Mouse (Mus musculus): Measurements from ENCODE around the gene Tex26. TPM values are rescaled to one million over a fixed set of nuclear protein-coding genes. Genes with fewer than 3 reads are reported as not detected.

Gene Tex26
- polyA plus RNA-seq, 1 experiment from 2014 or later, result 1.4 TPM

GRCm38 (mm10) chr5:149434141-149434690 lies 5.2 kb upstream of the Tex26 start:
- H3K27me3 ChIP-seq, result no peaks in the 10 kb centered on the region
- no peaks in the 10 kb centered on the region for H3K36me3 ChIP-seq
- no peak overlapping the region for H3K4me3 ChIP-seq (replicated peaks)
- H3K4me2 ChIP-seq (replicated peaks), result no peak overlapping the region
- H3K4me1 ChIP-seq, result peaks cover 8% of the 10 kb centered on the region
- H3K27ac ChIP-seq (replicated peaks), result no peak overlapping the region
- 20% methylated on average over 9 of the region's 9 CpGs for WGBS
- ATAC-seq (ENCODE audit: insufficient number of reproducible peaks, low FRiP score, low TSS enrichment, low read depth), result peak; percentile 48; the same call in 1 of the 2 replicates
- no peak overlapping the region for H3K9ac ChIP-seq
- H3K9me3 ChIP-seq (replicated peaks), result no peaks in the 10 kb centered on the region

DNA sequence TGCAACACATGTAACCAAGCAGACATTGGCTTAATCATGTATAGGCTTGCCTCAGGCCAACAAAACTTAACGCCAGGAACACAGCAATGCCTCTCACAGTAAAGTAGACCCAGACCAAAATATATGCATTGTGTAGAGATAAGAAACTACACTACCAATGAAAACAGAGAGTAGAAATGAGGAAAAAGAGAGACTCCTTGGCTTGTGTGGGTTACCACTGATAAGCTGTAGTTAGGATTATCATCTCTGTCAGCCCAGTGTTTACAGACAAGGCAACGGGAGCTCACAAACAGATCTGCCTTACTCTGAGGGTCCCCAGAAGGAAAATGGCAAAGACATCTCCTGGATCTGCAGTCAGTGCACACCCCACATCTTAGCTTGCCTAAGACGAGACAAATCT lies 2.9 kb upstream of the Tex26 start:
- Histone ChIP-seq H3K4me2 (replicated peaks) (no peak overlapping the region), H3K27ac (replicated peaks) (no peak overlapping the region), H3K9me3 (replicated peaks) (no peaks in the 10 kb centered on the region), H3K27me3 (0 out of 2 replicates have a peak, but pooled peaks cover 3% of the 10 kb centered on the region), H3K9ac (no peak overlapping the region), H3K36me3 (no peaks in the 10 kb centered on the region), H3K4me3 (replicated peaks) (no peak overlapping the region), H3K4me1 (peaks cover 20% of the 10 kb centered on the region)
- WGBS, result 63% methylated on average over 3 of the region's 3 CpGs
- no peak for ATAC-seq (ENCODE audit: insufficient number of reproducible peaks, low FRiP score, low TSS enrichment, low read depth)

GRCm38 (mm10) chr5:149437150-149437549 lies 2.3 kb upstream of the Tex26 start:
- Histone ChIP-seq H3K4me2 (replicated peaks) (no peak overlapping the region), H3K9ac (no peak overlapping the region), H3K27me3 (0 out of 2 replicates have a peak, but pooled peaks cover 3% of the 10 kb centered on the region), H3K4me1 (peaks cover 20% of the 10 kb centered on the region), H3K36me3 (no peaks in the 10 kb centered on the region), H3K9me3 (replicated peaks) (no peaks in the 10 kb centered on the region), H3K4me3 (replicated peaks) (no peak overlapping the region), H3K27ac (replicated peaks) (no peak overlapping the region)
- 44% methylated on average over 6 of the region's 6 CpGs for WGBS
- no peak for ATAC-seq (ENCODE audit: insufficient number of reproducible peaks, low FRiP score, low TSS enrichment, low read depth)

GRCm38 (mm10) chr5:149440180-149440573 lies 717 bp downstream of the Tex26 start:
- peak overlapping the region; percentile 79 for H3K27ac ChIP-seq (replicated peaks)
- 0 out of 2 replicates have a peak, but pooled peaks cover 3% of the 10 kb centered on the region for H3K27me3 ChIP-seq
- H3K9me3 ChIP-seq (replicated peaks), result no peaks in the 10 kb centered on the region
- peak; percentile 78 for ATAC-seq (ENCODE audit: insufficient number of reproducible peaks, low FRiP score, low TSS enrichment, low read depth)
- peak overlapping the region; percentile 84 for H3K4me2 ChIP-seq (replicated peaks)
- whole genome bisulfite sequencing, result under 1% methylated on average over 18 of the region's 18 CpGs
- peak overlapping the region; percentile 43 for H3K4me3 ChIP-seq (replicated peaks)
- peaks cover 17% of the 10 kb centered on the region for H3K4me1 ChIP-seq
- no peaks in the 10 kb centered on the region for H3K36me3 ChIP-seq
- H3K9ac ChIP-seq, result peak overlapping the region; percentile 33; the same call in 1 of the 2 replicates

DNA sequence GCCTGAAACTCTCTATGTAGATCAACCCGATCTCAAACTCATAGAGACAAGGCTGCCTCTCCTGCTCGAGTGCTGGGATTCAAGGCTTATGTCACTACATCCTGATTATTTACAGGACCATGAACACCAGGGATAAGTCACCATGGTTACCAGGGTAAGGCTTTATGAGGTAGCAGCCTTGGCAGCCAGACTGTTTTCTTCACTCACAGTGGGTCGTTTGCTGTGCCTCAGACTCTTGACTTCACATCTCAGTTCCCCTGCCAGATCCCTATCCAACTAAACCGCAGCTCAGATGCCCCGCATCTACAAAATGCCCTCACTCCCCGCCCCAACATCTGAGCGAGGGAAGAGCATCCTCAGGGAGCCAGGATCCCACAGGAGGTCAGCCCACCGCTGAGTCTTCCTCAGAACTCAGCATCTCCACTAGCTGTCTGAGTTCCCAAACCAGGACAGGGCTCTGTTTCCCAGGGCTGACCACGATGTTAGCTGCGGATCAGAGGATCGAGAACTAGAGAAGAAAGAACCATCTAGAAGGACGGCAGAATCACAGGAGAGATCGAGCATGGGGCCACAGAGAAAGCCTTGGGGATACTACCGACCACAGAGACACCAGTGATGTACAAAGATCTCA lies 2.3 kb downstream of the Tex26 start:
- no peak overlapping the region for H3K27ac ChIP-seq (replicated peaks)
- H3K9ac ChIP-seq, result no peak overlapping the region
- ATAC-seq (ENCODE audit: insufficient number of reproducible peaks, low FRiP score, low TSS enrichment, low read depth), result no peak

GRCm38 (mm10) chr5:149442277-149442660 lies 2.8 kb downstream of the Tex26 start:
- Histone ChIP-seq H3K4me2 (replicated peaks) (no peak overlapping the region), H3K36me3 (no peaks in the 10 kb centered on the region), H3K27me3 (0 out of 2 replicates have a peak, but pooled peaks cover 3% of the 10 kb centered on the region), H3K9ac (no peak overlapping the region), H3K4me1 (peaks cover 17% of the 10 kb centered on the region), H3K9me3 (replicated peaks) (no peaks in the 10 kb centered on the region), H3K27ac (replicated peaks) (no peak overlapping the region), H3K4me3 (replicated peaks) (no peak overlapping the region)
- ATAC-seq (ENCODE audit: insufficient number of reproducible peaks, low FRiP score, low TSS enrichment, low read depth), result no peak
- WGBS, result 72% methylated on average over 15 of the region's 15 CpGs

More for the DNA sequence above, 2.3 kb downstream of the Tex26 start:
- Histone ChIP-seq H3K4me2 (replicated peaks) (no peak overlapping the region), H3K9me3 (replicated peaks) (no peaks in the 10 kb centered on the region), H3K27me3 (0 out of 2 replicates have a peak, but pooled peaks cover 3% of the 10 kb centered on the region), H3K36me3 (no peaks in the 10 kb centered on the region), H3K4me1 (peaks cover 17% of the 10 kb centered on the region), H3K4me3 (replicated peaks) (no peak overlapping the region)
- 56% methylated on average over 14 of the region's 14 CpGs for WGBS

DNA sequence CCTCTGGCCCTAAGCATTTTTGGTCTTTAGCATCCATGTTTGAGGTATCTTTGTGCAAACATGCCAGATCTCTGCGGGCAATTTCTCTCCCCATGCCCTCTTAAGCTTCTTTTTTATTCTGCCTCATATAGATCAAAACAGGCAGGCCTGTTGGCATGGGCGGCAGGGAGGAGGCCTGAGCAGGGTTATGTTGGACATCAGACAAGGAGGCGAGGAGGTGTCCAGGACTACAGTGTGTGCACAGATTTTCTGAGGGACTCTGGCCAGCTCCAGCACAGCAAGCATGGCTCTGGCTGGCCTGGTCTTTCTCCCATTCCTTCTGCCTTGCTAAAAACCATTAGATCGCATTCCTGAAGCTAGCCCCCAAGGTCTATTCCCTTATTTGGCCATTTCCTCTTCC lies 5.0 kb downstream of the Tex26 start:
- Histone ChIP-seq H3K27ac (replicated peaks) (no peak overlapping the region), H3K27me3 (0 out of 2 replicates have a peak, but pooled peaks cover 3% of the 10 kb centered on the region), H3K4me1 (peaks cover 13% of the 10 kb centered on the region), H3K4me3 (replicated peaks) (no peak overlapping the region), H3K9me3 (replicated peaks) (no peaks in the 10 kb centered on the region), H3K36me3 (no peaks in the 10 kb centered on the region), H3K9ac (no peak overlapping the region), H3K4me2 (replicated peaks) (no peak overlapping the region)
- 66% methylated on average over 4 of the region's 4 CpGs for WGBS
- ATAC-seq (ENCODE audit: insufficient number of reproducible peaks, low FRiP score, low TSS enrichment, low read depth), result no peak

GRCm38 (mm10) chr5:149446495-149446894 lies 7.0 kb downstream of the Tex26 start:
- Histone ChIP-seq H3K4me1 (no peaks in the 10 kb centered on the region), H3K4me3 (replicated peaks) (no peak overlapping the region), H3K4me2 (replicated peaks) (no peak overlapping the region), H3K27me3 (no peaks in the 10 kb centered on the region), H3K27ac (replicated peaks) (no peak overlapping the region), H3K9ac (no peak overlapping the region), H3K9me3 (replicated peaks) (no peaks in the 10 kb centered on the region), H3K36me3 (no peaks in the 10 kb centered on the region)
- WGBS, result 87% methylated on average over 7 of the region's 7 CpGs
- ATAC-seq (ENCODE audit: insufficient number of reproducible peaks, low FRiP score, low TSS enrichment, low read depth), result no peak

- H3K9ac ChIP-seq, result no peak overlapping the region
- H3K9me3 ChIP-seq (replicated peaks), result no peaks in the 10 kb centered on the region
- no peak overlapping the region for H3K4me2 ChIP-seq (replicated peaks)
- H3K27ac ChIP-seq (replicated peaks), result no peak overlapping the region
- H3K4me3 ChIP-seq (replicated peaks), result no peak overlapping the region
- no peaks in the 10 kb centered on the region for H3K4me1 ChIP-seq
- no peaks in the 10 kb centered on the region for H3K36me3 ChIP-seq
- no peaks in the 10 kb centered on the region for H3K27me3 ChIP-seq
- ATAC-seq (ENCODE audit: insufficient number of reproducible peaks, low FRiP score, low TSS enrichment, low read depth), result no peak
- 78% methylated on average over 5 of the region's 5 CpGs for WGBS
Measured at GRCm38 (mm10) chr5:149447733-149448132, 8.3 kb downstream of the Tex26 start.

GRCm38 (mm10) chr5:149449406-149449805 lies 9.9 kb downstream of the Tex26 start:
- no peaks in the 10 kb centered on the region for H3K27me3 ChIP-seq
- H3K4me1 ChIP-seq, result no peaks in the 10 kb centered on the region
- ATAC-seq (ENCODE audit: insufficient number of reproducible peaks, low FRiP score, low TSS enrichment, low read depth), result no peak
- H3K36me3 ChIP-seq, result no peaks in the 10 kb centered on the region
- 78% methylated on average over 7 of the region's 7 CpGs for WGBS
- H3K4me2 ChIP-seq (replicated peaks), result no peak overlapping the region
- no peak overlapping the region for H3K4me3 ChIP-seq (replicated peaks)
- H3K9me3 ChIP-seq (replicated peaks), result no peaks in the 10 kb centered on the region
- no peak overlapping the region for H3K27ac ChIP-seq (replicated peaks)
- no peak overlapping the region for H3K9ac ChIP-seq

DNA sequence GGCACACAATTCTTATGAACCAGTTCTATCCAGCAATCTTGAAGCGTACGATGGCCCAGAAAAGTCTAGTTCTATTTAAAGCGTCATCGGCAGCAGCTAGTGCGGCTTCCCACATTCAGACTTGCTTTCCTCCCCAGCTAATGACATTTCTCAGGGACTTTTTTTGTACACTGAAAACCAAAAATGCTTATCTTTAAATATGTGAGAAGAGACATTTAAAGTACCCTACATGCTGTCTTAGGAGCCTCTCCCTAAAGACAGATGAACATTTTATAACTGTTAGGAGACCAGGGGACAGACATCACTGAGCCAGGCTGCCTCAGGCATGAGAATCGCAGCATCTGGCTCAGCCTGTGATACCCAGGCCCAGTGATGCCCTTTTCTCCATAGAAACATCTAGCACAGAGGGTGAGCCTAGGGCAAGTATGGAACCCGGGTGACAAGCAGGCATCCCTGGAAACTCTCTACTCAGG lies 11.8 kb downstream of the Tex26 start:
- H3K27ac ChIP-seq (replicated peaks), result no peak overlapping the region
- no peaks in the 10 kb centered on the region for H3K4me1 ChIP-seq
- ATAC-seq (ENCODE audit: insufficient number of reproducible peaks, low FRiP score, low TSS enrichment, low read depth), result no peak
- H3K9ac ChIP-seq, result no peak overlapping the region
- WGBS, result 87% methylated on average over 7 of the region's 7 CpGs
- H3K36me3 ChIP-seq, result no peaks in the 10 kb centered on the region
- no peaks in the 10 kb centered on the region for H3K27me3 ChIP-seq
- no peaks in the 10 kb centered on the region for H3K9me3 ChIP-seq (replicated peaks)
- H3K4me3 ChIP-seq (replicated peaks), result no peak overlapping the region
- H3K4me2 ChIP-seq (replicated peaks), result no peak overlapping the region

- H3K36me3 ChIP-seq, result no peaks in the 10 kb centered on the region
- no peak overlapping the region for H3K9ac ChIP-seq
- H3K4me1 ChIP-seq, result no peaks in the 10 kb centered on the region
- H3K27ac ChIP-seq (replicated peaks), result no peak overlapping the region
- no peak overlapping the region for H3K4me2 ChIP-seq (replicated peaks)
- H3K27me3 ChIP-seq, result no peaks in the 10 kb centered on the region
- no peaks in the 10 kb centered on the region for H3K9me3 ChIP-seq (replicated peaks)
- 31% methylated on average over 6 of the region's 6 CpGs for WGBS
- no peak for ATAC-seq (ENCODE audit: insufficient number of reproducible peaks, low FRiP score, low TSS enrichment, low read depth)
- H3K4me3 ChIP-seq (replicated peaks), result no peak overlapping the region
Measured at GRCm38 (mm10) chr5:149454281-149454680, 14.8 kb downstream of the Tex26 start.
